Mouse (Mus musculus): Measurements from ENCODE around the gene Cdca7l. TPM values are rescaled to one million over a fixed set of nuclear protein-coding genes. Genes with fewer than 3 reads are reported as not detected.
"Not testable (repeated sequence)": the region's sequence is repeated elsewhere in the genome, so short reads cannot be mapped to it uniquely, and the experiment has no call there.

Gene Cdca7l
- polyA plus RNA-seq, 1 experiment from 2014 or later: 9.7 TPM

DNA sequence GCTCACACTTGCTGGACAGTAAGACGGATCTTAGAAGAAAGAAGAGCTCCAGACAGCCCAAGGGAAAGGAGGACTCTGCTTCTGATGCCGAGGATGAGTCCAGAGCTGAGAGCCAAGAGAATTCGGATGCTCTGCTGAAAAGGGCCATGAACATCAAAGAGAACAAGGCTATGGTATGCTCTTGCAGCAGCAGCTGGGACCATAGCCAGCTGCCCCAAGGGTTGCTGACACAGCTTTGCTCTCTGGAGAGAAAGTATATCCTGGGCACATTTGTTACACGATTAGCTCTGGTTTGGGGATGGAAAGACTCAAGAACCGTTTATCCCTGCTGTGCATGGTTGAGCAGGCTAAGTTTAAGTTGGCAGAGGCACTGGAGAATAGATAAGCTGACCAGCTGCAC lies 68.2 kb downstream of the Cdca7l start:
- no peak overlapping the region for H3K4me3 ChIP-seq (replicated peaks)
- no peak for ATAC-seq
- 80% methylated on average over 5 of the region's 5 CpGs for WGBS
- H3K27ac ChIP-seq: no peak overlapping the region
- peaks cover 14% of the 10 kb centered on the region; the same call in 1 of the 2 replicates for H3K36me3 ChIP-seq
- H3K9me3 ChIP-seq: no peaks in the 10 kb centered on the region
- no peaks in the 10 kb centered on the region for H3K27me3 ChIP-seq
- H3K9ac ChIP-seq (replicated peaks): no peak overlapping the region
- no peaks in the 10 kb centered on the region for H3K4me1 ChIP-seq (replicated peaks)
- H3K4me2 ChIP-seq (replicated peaks): no peak overlapping the region

- Histone ChIP-seq H3K9ac (replicated peaks) (no peak overlapping the region), H3K4me2 (replicated peaks) (no peak overlapping the region), H3K27me3 (no peaks in the 10 kb centered on the region), H3K4me3 (replicated peaks) (no peak overlapping the region), H3K4me1 (replicated peaks) (no peaks in the 10 kb centered on the region), H3K36me3 (peaks cover 5% of the 10 kb centered on the region; the same call in 1 of the 2 replicates), H3K27ac (no peak overlapping the region), H3K9me3 (no peaks in the 10 kb centered on the region)
- no peak for ATAC-seq
- 93% methylated on average over 13 of the region's 13 CpGs for WGBS
These were observed 74.3 kb downstream of the Cdca7l start for GRCm38 (mm10) chr12:117878341-117878740.

GRCm38 (mm10) chr12:117884627-117885026 lies 80.5 kb downstream of the Cdca7l start:
- no peak overlapping the region for H3K4me2 ChIP-seq (replicated peaks)
- H3K4me1 ChIP-seq (replicated peaks): no peaks in the 10 kb centered on the region
- no peaks in the 10 kb centered on the region for H3K9me3 ChIP-seq
- H3K4me3 ChIP-seq (replicated peaks): no peak overlapping the region
- no peak overlapping the region for H3K27ac ChIP-seq
- H3K27me3 ChIP-seq: no peaks in the 10 kb centered on the region
- WGBS: 90% methylated on average over 2 of the region's 2 CpGs
- H3K9ac ChIP-seq (replicated peaks): no peak overlapping the region
- no peaks in the 10 kb centered on the region for H3K36me3 ChIP-seq
- ATAC-seq: no peak

- no peak overlapping the region for H3K27ac ChIP-seq
- H3K4me3 ChIP-seq (replicated peaks): no peak overlapping the region
- H3K4me2 ChIP-seq (replicated peaks): no peak overlapping the region
- ATAC-seq: no peak
- H3K27me3 ChIP-seq: no peaks in the 10 kb centered on the region
- 88% methylated on average over 3 of the region's 3 CpGs for WGBS
- H3K4me1 ChIP-seq (replicated peaks): no peaks in the 10 kb centered on the region
- H3K36me3 ChIP-seq: no peaks in the 10 kb centered on the region
- no peak overlapping the region for H3K9ac ChIP-seq (replicated peaks)
- no peaks in the 10 kb centered on the region for H3K9me3 ChIP-seq
These were observed 83.3 kb downstream of the Cdca7l start for GRCm38 (mm10) chr12:117887422-117887821.

GRCm38 (mm10) chr12:117900798-117901197 lies 96.7 kb downstream of the Cdca7l start:
- H3K9me3 ChIP-seq: not testable (repeated sequence)

GRCm38 (mm10) chr12:117901352-117901751 lies 97.3 kb downstream of the Cdca7l start:
- H3K9me3 ChIP-seq; H3K27ac ChIP-seq; H3K27me3 ChIP-seq; H3K36me3 ChIP-seq; H3K4me2 ChIP-seq (replicated peaks); ATAC-seq; H3K4me3 ChIP-seq (replicated peaks); H3K4me1 ChIP-seq (replicated peaks); H3K9ac ChIP-seq (replicated peaks): not testable (repeated sequence)
- WGBS: 53% methylated on average over 2 of the region's 4 CpGs

More at GRCm38 (mm10) chr12:117900798-117901197, 96.7 kb downstream of the Cdca7l start:
- not testable (repeated sequence) for H3K4me1 ChIP-seq (replicated peaks); H3K36me3 ChIP-seq; H3K9ac ChIP-seq (replicated peaks); ATAC-seq; H3K27ac ChIP-seq; H3K4me2 ChIP-seq (replicated peaks); H3K27me3 ChIP-seq; H3K4me3 ChIP-seq (replicated peaks)
- WGBS: 85% methylated on average over 1 of the region's 4 CpGs

DNA sequence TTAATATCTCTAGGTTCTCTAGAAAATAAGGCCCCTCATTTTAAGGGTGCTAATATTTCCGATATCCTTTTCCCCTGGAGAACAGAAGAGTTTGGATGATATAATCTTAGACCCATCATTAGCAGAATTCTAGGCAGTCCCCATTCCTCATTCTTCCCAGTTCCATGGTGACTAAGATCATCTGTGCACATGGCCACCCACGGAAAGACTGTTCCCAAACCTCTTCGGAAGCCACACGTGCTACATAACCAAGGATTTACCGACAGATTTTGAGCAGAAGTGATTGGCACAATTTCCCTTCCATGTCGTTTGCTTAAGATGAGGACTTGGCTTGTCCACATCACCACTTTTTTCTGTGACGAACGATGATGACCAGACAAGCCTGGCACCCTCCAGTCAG lies 99.6 kb downstream of the Cdca7l start:
- Histone ChIP-seq H3K4me3 (replicated peaks) (no peak overlapping the region), H3K27me3 (no peaks in the 10 kb centered on the region), H3K36me3 (no peaks in the 10 kb centered on the region), H3K9me3 (no peaks in the 10 kb centered on the region), H3K27ac (no peak overlapping the region), H3K9ac (replicated peaks) (no peak overlapping the region), H3K4me1 (replicated peaks) (no peaks in the 10 kb centered on the region), H3K4me2 (replicated peaks) (no peak overlapping the region)
- 91% methylated on average over 8 of the region's 8 CpGs for WGBS
- no peak for ATAC-seq

GRCm38 (mm10) chr12:117905232-117905840 lies 101.2 kb downstream of the Cdca7l start:
- H3K9me3 ChIP-seq; ATAC-seq; H3K4me1 ChIP-seq (replicated peaks); H3K4me3 ChIP-seq (replicated peaks); H3K27ac ChIP-seq; H3K36me3 ChIP-seq; H3K4me2 ChIP-seq (replicated peaks); H3K27me3 ChIP-seq; H3K9ac ChIP-seq (replicated peaks): not testable (repeated sequence)
- 90% methylated on average over 4 of the region's 4 CpGs for WGBS

GRCm38 (mm10) chr12:117911396-117911795 lies 107.3 kb downstream of the Cdca7l start:
- Histone ChIP-seq H3K9ac (replicated peaks) (no peak overlapping the region), H3K36me3 (no peaks in the 10 kb centered on the region)

GRCm38 (mm10) chr12:117914613-117915245 lies 110.6 kb downstream of the Cdca7l start:
- Histone ChIP-seq H3K9ac (replicated peaks) (no peak overlapping the region), H3K4me3 (replicated peaks) (no peak overlapping the region), H3K36me3 (no peaks in the 10 kb centered on the region), H3K4me1 (replicated peaks) (peaks cover 17% of the 10 kb centered on the region), H3K27ac (no peak overlapping the region), H3K27me3 (0 out of 2 replicates have a peak, but pooled peaks cover 5% of the 10 kb centered on the region), H3K4me2 (replicated peaks) (no peak overlapping the region), H3K9me3 (no peaks in the 10 kb centered on the region)
- ATAC-seq: no peak
- WGBS: 12% methylated on average over 10 of the region's 10 CpGs

More at GRCm38 (mm10) chr12:117911396-117911795, 107.3 kb downstream of the Cdca7l start:
- Histone ChIP-seq H3K27me3 (no peaks in the 10 kb centered on the region), H3K4me3 (replicated peaks) (no peak overlapping the region), H3K27ac (no peak overlapping the region), H3K4me2 (replicated peaks) (no peak overlapping the region), H3K9me3 (no peaks in the 10 kb centered on the region), H3K4me1 (replicated peaks) (peaks cover 17% of the 10 kb centered on the region)
- ATAC-seq: no peak
- 80% methylated on average over 1 of the region's 1 CpGs for WGBS

DNA sequence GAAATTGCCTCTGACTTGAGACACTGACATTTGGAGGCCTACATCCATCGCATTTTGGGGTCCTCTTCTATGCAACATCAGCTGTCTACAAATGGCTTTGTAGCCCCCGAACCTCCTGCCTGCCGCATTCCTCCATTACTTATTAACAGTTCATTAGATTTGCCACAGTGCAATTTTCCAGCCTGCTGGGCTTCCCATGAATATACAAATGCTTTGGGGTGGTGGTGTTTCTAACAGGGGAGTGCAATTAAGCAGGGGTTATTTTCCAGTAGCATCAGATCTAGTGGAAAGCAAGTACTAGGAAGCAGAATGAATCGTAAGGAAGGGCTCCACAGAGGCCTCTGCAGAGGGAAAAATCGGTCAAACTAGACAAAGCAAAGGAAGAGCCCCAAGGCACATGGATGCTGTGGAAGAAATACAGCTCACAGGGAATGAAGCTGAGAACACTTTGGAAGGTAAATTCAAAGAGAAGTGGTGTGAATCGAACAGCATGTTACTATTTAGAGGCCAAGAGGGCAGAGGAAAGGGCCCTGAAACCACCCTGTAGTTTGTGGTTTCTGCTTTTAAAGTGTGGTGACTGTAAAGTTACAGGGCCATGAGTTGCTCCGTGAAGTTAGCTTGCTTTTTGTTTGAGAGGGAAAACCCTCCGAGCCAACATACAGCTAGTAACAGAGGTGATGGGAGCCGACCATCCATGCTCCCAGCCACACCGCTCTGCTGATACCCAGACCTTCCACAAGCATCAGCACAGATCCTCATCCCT lies 111.9 kb downstream of the Cdca7l start:
- 60% methylated on average over 10 of the region's 10 CpGs for WGBS
- no peaks in the 10 kb centered on the region for H3K36me3 ChIP-seq
- no peak for ATAC-seq
- no peak overlapping the region for H3K9ac ChIP-seq (replicated peaks)
- H3K4me1 ChIP-seq (replicated peaks): peaks cover 17% of the 10 kb centered on the region
- H3K9me3 ChIP-seq: no peaks in the 10 kb centered on the region
- H3K4me2 ChIP-seq (replicated peaks): no peak overlapping the region
- H3K4me3 ChIP-seq (replicated peaks): no peak overlapping the region
- 0 out of 2 replicates have a peak, but pooled peaks cover 5% of the 10 kb centered on the region for H3K27me3 ChIP-seq
- no peak overlapping the region for H3K27ac ChIP-seq

All from midbrain, embryonic 13.5 days (tissue).